Mouse (Mus musculus) embryonic facial prominence, embryonic 10.5 days (tissue): ENCODE measurements around the gene Klhl29. TPM values are rescaled to one million over a fixed set of nuclear protein-coding genes. Genes with fewer than 3 reads are reported as not detected.

Experiments used
- DNase-seq: peaks from one replicate; pipeline ENCODE4 v3.0.0-alpha.2; 2017; ENCODE audit warnings: low spot score
- H3K27ac ChIP-seq: fragments of 300-500 bp; sonication (generic); replicated peaks from 2 replicates; pipeline ENCODE4 v1.5.1; 2016; ENCODE audit warnings: mild to moderate bottlenecking
- H3K27me3 ChIP-seq: fragments of 300-500 bp; sonication (generic); replicated peaks from 2 replicates; pipeline ENCODE4 v1.6.1; 2016; ENCODE audit warnings: low read depth, mild to moderate bottlenecking; ENCODE audit not compliant: poor library complexity, severe bottlenecking
- H3K36me3 ChIP-seq: fragments of 300-500 bp; sonication (generic); replicated peaks from 2 replicates; pipeline ENCODE4 v1.6.1; 2016; ENCODE audit warnings: mild to moderate bottlenecking, moderate library complexity
- H3K4me1 ChIP-seq: fragments of 300-500 bp; sonication (generic); 2 replicates; pipeline ENCODE4 v1.6.1; 2016
- H3K4me3 ChIP-seq: fragments of 300-500 bp; sonication (generic); 2 replicates; pipeline ENCODE4 v1.5.1; 2016; ENCODE audit warnings: mild to moderate bottlenecking, moderate library complexity
- H3K9me3 ChIP-seq: fragments of 300-500 bp; sonication (generic); 2 replicates; pipeline ENCODE4 v1.6.1; 2016; ENCODE audit warnings: mild to moderate bottlenecking
- WGBS: fragments of 180-500 bp; shearing (Covaris S2); methylation state at CpG from one replicate; pipeline ENCODE4 v1.1.7; 2016; 5-methylcytosine and 5-hydroxymethylcytosine counted together
- polyA plus RNA-seq: library from polyadenylated mRNA; unstranded; fragments of >200 nt; fragmentation: Nextera tagmentation; extraction: Ambion mirVana; gene quantifications from 2 replicates; pipeline ENCODE4 v1.2.1, GENCODE M21; 2016

Klhl29 gene
- polyA plus RNA-seq, 1 experiment from 2014 or later = 1.00 TPM

DNA sequence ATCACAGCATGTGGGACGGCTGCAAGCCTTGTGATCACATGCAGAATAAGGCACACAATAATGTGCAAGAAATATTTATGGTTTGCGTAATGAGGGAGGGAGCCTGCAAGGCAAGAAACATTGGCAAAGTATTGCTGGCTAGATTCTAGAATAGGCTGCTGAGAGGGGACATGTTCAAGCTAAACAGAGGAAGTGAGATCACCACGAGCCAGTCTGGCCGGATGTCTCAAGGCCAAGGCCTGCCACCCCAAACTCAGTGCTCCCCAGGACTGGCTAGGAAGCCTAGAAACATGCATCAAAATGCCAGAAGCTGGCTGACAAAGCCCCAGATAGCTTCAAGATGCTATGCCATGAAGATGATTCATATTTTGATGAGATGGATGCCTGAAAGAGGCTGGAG lies 236.2 kb downstream of the Klhl29 start:
- H3K4me1 ChIP-seq = peaks cover 25% of the 10 kb centered on the region
- H3K9me3 ChIP-seq = no peaks in the 10 kb centered on the region
- no peaks in the 10 kb centered on the region for H3K27me3 ChIP-seq
- DNase-seq = no peak
- H3K27ac ChIP-seq = no peak overlapping the region
- H3K36me3 ChIP-seq = peaks cover 13% of the 10 kb centered on the region
- WGBS = 88% methylated on average over 4 of the region's 4 CpGs
- no peak overlapping the region for H3K4me3 ChIP-seq

DNA sequence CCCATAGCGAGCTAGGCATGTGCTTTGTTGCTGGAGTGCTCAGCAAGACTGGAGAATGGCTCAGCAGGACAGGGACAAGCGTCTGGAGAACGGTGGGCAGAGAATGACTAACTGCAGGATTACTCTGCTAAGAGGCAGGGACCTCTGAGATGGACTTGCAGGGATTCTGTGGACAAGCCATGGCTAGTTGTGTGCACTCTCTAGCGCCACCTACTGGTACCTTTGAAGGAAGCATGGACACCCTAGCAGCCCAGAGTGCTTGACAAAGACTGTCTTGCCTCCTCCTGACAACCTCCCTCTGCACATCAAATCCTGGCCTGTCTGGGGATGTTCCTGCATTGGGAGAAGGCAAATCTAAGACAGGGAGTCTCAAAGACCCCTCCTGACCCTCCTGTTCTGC lies 239.2 kb downstream of the Klhl29 start:
- no peaks in the 10 kb centered on the region for H3K4me1 ChIP-seq
- no peaks in the 10 kb centered on the region for H3K27me3 ChIP-seq

DNA sequence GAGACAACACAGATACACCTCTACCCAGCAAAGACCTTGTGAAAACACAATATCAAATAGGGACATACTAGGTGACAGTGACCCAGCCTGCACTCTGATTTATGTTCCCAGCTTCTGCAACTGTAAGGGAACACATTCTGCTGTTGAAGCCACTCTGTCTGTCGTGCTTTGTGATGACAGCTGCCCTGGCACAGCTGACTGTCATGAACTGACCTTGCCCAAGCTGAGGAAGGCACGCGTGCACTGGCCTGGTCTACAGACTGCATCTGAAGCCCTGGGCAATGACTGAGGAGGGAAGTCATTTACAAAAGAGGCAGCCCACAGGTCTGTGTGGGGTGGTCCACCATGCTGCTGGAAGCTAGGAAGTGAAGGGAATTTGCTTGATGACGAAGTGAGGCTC lies 246.3 kb downstream of the Klhl29 start:
- H3K9me3 ChIP-seq = no peaks in the 10 kb centered on the region
- DNase-seq = no peak
- H3K4me3 ChIP-seq = no peak overlapping the region
- H3K36me3 ChIP-seq = no peaks in the 10 kb centered on the region
- H3K27me3 ChIP-seq = no peaks in the 10 kb centered on the region
- 86% methylated on average over 4 of the region's 4 CpGs for WGBS
- H3K27ac ChIP-seq = no peak overlapping the region
- no peaks in the 10 kb centered on the region for H3K4me1 ChIP-seq

More for the DNA sequence above, 239.2 kb downstream of the Klhl29 start:
- Histone ChIP-seq H3K36me3 (peaks cover 13% of the 10 kb centered on the region), H3K27ac (no peak overlapping the region), H3K4me3 (no peak overlapping the region), H3K9me3 (no peaks in the 10 kb centered on the region)
- WGBS = 26% methylated on average over 4 of the region's 4 CpGs
- DNase-seq = peak; percentile 75

DNA sequence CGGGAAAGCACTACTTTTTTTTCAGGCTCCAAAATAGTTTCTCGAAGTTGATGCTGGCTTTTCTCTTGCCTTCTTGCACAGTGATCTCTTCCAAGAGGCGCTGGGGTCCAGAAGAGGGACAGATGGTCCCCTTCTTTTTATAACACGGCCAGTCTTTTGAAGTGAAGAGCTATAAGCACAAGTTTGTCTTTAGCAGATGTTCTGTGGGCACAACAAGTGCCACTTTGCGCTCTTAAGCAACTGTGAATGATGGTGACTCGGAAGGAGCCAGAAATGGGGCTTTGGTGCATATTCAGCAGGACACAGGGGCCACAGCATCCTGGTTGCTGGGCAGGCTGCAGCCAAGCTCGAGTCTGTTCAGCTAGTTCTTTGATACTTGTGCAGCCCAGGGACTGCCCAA lies 249.6 kb downstream of the Klhl29 start:
- no peak overlapping the region for H3K27ac ChIP-seq

DNA sequence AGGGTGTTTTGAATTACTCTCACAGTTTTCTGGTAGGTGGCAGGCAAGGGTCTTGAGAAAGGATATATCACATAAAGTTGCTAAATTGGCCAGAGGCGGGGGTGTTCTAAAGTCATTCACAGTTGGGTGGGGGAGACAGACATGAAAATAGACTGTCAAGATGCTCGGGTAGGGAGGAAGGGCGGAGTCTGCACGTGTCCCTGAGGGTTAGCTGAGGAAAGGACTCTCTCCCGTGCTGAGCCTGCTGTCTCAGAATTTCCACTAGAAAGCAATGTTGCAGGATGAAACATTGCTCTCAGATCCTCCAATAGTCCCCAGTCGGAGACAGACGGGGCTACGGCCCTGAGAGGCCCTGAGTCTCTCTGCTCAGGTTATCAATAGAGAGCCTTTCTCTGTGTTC lies 252.5 kb downstream of the Klhl29 start:
- peaks cover 23% of the 10 kb centered on the region for H3K4me1 ChIP-seq
- 70% methylated on average over 8 of the region's 8 CpGs for WGBS
- H3K4me3 ChIP-seq = no peak overlapping the region
- no peaks in the 10 kb centered on the region for H3K27me3 ChIP-seq
- no peak overlapping the region for H3K27ac ChIP-seq
- no peaks in the 10 kb centered on the region for H3K9me3 ChIP-seq
- no peaks in the 10 kb centered on the region for H3K36me3 ChIP-seq
- DNase-seq = no peak

More for the DNA sequence above, 249.6 kb downstream of the Klhl29 start:
- no peak overlapping the region for H3K4me3 ChIP-seq
- H3K4me1 ChIP-seq = peaks cover 12% of the 10 kb centered on the region; the same call in 1 of the 2 replicates
- WGBS = 87% methylated on average over 7 of the region's 7 CpGs
- no peak for DNase-seq
- no peaks in the 10 kb centered on the region for H3K9me3 ChIP-seq
- H3K27me3 ChIP-seq = no peaks in the 10 kb centered on the region
- H3K36me3 ChIP-seq = no peaks in the 10 kb centered on the region

DNA sequence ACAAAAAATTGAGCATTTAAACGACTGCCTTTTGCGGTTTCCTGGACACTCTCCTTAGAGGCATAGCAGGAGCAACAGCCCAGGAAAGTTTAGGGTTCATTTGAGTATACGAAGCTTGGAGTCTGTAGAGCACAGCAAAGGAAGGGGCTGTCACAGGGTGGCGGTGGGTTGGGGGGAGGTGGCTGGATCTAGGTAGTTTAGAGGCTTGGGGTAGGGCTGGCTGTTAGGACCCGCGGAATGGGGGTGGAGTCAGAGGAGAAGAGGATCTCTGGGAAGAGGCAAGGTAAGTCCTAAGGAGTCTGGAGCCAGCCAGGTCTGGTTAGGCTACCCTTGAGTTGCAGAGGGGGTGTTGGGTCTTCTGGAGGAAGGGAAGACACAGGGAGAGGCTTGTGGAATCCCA lies 255.2 kb downstream of the Klhl29 start:
- 57% methylated on average over 6 of the region's 6 CpGs for WGBS
- Histone ChIP-seq H3K27me3 (no peaks in the 10 kb centered on the region), H3K9me3 (no peaks in the 10 kb centered on the region), H3K36me3 (no peaks in the 10 kb centered on the region), H3K4me3 (peak overlapping the region; percentile 36; the same call in 1 of the 2 replicates), H3K27ac (no peak overlapping the region), H3K4me1 (peaks cover 23% of the 10 kb centered on the region)
- no peak for DNase-seq

DNA sequence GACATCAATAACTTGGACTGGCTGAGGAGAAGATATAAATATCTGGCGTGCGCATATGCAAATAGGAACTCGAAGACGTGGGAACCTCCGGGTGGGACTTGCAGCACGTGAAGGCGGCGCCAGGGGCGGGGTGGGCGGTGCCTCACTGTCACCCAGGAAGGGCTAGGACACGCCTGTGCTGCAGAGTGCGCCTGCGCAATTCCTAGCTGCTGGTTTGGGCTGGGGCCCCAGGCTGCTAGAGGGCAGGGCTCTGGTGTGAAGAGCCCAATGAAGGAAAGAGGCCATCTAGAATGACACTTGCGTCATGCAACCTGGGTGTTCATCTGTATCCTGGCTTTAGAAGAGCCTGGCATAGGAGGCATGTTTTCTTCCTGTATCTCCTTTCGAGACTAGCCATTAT lies 255.8 kb downstream of the Klhl29 start:
- DNase-seq = peak; percentile 88
- H3K4me3 ChIP-seq = peak overlapping the region; percentile 36
- no peaks in the 10 kb centered on the region for H3K27me3 ChIP-seq
- whole genome bisulfite sequencing = 13% methylated on average over 15 of the region's 15 CpGs
- H3K36me3 ChIP-seq = no peaks in the 10 kb centered on the region
- no peak overlapping the region for H3K27ac ChIP-seq
- no peaks in the 10 kb centered on the region for H3K9me3 ChIP-seq
- H3K4me1 ChIP-seq = peaks cover 23% of the 10 kb centered on the region

DNA sequence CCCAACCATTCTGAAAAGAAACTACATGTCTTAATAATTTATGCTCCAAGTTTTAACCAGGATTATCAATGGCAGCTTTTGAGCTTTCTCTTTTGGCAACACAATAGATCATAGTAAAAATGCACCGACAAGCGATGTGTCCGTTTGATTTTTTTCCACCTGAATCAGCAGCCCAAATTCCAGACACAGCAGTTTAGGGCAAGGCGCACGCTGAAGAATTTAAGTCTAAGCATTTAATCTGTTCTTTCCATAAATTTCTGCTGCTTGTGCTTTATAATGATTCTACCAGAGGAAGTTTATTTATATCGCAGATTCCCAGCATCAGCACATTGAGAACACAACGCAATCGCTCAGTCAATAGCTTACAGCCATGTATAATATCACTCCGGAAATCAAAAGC lies 256.2 kb downstream of the Klhl29 start:
- DNase-seq = no peak
- Histone ChIP-seq H3K36me3 (no peaks in the 10 kb centered on the region), H3K27me3 (no peaks in the 10 kb centered on the region), H3K4me3 (peak overlapping the region; percentile 36), H3K27ac (no peak overlapping the region), H3K4me1 (peaks cover 23% of the 10 kb centered on the region), H3K9me3 (no peaks in the 10 kb centered on the region)
- 60% methylated on average over 9 of the region's 9 CpGs for WGBS

DNA sequence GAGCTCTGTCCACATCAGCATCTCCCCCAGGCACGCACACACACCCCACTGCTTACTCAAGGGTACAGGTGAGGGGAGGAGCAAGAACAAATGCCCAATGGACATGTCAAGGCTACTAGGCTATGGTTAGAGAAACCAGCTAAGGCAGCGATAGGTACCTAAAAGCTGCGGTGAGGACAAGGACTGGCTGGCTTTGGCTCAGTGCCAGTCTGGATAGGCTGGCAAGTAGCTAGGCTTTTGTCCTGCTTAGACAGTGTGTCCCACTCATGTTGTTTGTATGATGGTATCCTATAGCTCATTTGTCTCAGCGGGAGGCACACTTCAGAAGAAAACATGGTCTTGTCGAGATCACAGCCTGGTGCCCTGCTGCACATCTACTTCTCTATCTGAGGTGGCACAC lies 258.9 kb downstream of the Klhl29 start:
- H3K27ac ChIP-seq = no peak overlapping the region
- H3K4me1 ChIP-seq = peaks cover 12% of the 10 kb centered on the region
- no peak for DNase-seq
- H3K4me3 ChIP-seq = no peak overlapping the region
- WGBS = 90% methylated on average over 5 of the region's 5 CpGs
- no peaks in the 10 kb centered on the region for H3K36me3 ChIP-seq
- no peaks in the 10 kb centered on the region for H3K27me3 ChIP-seq
- no peaks in the 10 kb centered on the region for H3K9me3 ChIP-seq

DNA sequence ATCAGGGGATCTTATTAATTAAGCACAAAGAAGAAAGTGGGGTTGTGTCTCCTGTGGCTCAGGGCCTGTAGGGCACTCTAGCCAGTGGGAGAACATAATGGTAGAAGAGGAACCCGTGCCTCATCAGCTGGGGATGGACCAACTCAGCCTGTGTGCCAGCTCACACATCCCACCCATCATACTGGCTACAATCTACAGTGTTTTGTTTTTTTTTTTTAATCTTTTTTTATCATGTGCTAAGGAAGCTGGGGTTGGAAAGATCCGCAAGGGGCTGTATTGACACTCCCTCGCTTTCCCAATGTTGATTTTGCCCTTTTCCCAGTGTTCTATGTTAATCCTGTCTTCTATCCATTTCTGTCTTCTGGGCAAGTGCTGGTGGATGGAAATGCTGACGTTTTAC lies 260.9 kb downstream of the Klhl29 start:
- H3K4me3 ChIP-seq = no peak overlapping the region
- no peaks in the 10 kb centered on the region for H3K9me3 ChIP-seq
- DNase-seq = no peak
- WGBS = 82% methylated on average over 4 of the region's 4 CpGs
- H3K27ac ChIP-seq = no peak overlapping the region
- H3K27me3 ChIP-seq = no peaks in the 10 kb centered on the region
- peaks cover 3% of the 10 kb centered on the region for H3K4me1 ChIP-seq
- H3K36me3 ChIP-seq = no peaks in the 10 kb centered on the region

DNA sequence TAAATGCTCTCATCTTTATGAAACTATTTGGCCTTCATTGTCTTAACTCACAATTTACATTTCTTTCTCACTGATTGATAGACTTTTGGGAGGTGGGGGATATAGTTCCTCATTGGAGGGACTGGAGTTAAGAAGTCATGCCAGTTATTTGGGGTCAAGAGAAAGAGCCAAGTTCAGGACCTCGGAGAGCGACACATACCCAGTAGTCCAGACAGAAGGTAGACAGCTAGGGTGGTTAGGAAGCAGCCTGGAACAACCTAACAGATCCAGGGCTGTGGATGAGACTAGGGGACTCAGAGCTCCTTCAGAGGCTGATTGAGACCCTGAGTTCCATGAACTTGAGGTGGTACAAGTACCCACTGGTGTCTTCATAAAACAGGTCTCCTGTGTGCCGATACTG lies 264.1 kb downstream of the Klhl29 start:
- Histone ChIP-seq H3K4me1 (peaks cover 11% of the 10 kb centered on the region; the same call in 1 of the 2 replicates), H3K36me3 (no peaks in the 10 kb centered on the region), H3K4me3 (no peak overlapping the region), H3K9me3 (no peaks in the 10 kb centered on the region), H3K27ac (no peak overlapping the region), H3K27me3 (no peaks in the 10 kb centered on the region)
- 64% methylated on average over 3 of the region's 3 CpGs for WGBS
- peak; percentile 64 for DNase-seq

DNA sequence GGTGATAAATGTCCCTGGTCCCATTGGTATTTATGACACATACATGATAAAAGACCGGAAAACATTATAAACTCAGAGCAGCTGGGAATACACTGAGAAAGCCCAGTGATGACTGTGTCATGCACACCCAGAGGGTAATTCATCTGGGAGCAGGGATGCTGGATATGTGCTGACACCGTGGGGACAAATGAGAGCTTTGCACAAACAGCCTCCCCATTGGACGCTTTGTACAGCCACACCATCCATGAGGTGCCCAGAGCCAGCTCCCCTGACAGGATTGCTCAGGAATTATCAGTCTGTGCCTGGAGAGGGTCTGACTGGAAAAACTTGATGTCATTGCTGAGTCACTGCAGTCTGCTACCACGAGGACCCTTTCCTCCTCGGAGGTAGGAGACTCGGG lies 266.9 kb downstream of the Klhl29 start:
- 88% methylated on average over 6 of the region's 6 CpGs for WGBS

DNA sequence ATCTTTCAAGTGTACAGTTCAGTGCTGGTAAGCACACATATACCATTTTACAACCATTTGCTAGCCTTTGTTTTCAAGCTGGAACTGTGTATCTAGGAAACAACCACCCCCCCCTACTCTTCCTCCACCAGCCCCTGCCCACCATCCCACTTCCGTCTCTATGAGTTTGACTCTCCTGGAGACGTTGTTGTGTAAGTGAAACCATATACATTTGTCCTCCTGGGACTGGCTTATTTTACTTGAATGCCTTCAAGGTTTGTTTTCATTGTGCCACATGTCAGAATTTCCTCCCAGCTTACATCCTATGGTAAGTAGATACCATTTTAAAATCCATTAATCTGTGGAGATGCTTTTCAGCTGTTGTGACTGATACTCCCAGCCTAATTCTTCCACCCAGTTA lies 267.7 kb downstream of the Klhl29 start:
- no peaks in the 10 kb centered on the region for H3K36me3 ChIP-seq
- H3K9me3 ChIP-seq = no peaks in the 10 kb centered on the region
- DNase-seq = no peak
- 34% methylated on average over 2 of the region's 2 CpGs for WGBS
- H3K4me1 ChIP-seq = peaks cover 11% of the 10 kb centered on the region; the same call in 1 of the 2 replicates
- no peak overlapping the region for H3K4me3 ChIP-seq
- H3K27me3 ChIP-seq = no peaks in the 10 kb centered on the region
- H3K27ac ChIP-seq = no peak overlapping the region

More for the DNA sequence above, 266.9 kb downstream of the Klhl29 start:
- Histone ChIP-seq H3K9me3 (no peaks in the 10 kb centered on the region), H3K27me3 (no peaks in the 10 kb centered on the region), H3K4me1 (peaks cover 11% of the 10 kb centered on the region; the same call in 1 of the 2 replicates), H3K36me3 (no peaks in the 10 kb centered on the region), H3K4me3 (no peak overlapping the region), H3K27ac (no peak overlapping the region)
- no peak for DNase-seq
